Mouse (Mus musculus) midbrain, postnatal 0 days (tissue): ENCODE data around the gene Cryba4. TPM values are rescaled to one million over a fixed set of nuclear protein-coding genes. Genes with fewer than 3 reads are reported as not detected.

Experiments used
- ATAC-seq: fragments of 200-750 bp; cut with Nextera tagmentation; 2 replicates; pipeline ENCODE4 v1.8.0; 2017; ENCODE audit warnings: moderate number of reproducible peaks, mild to moderate bottlenecking, moderate TSS enrichment, moderate library complexity; ENCODE audit not compliant: low FRiP score
- DNase-seq: peaks from one replicate; pipeline ENCODE4 v3.0.0-alpha.2; 2015; ENCODE audit warnings: low spot score
- H3K27ac ChIP-seq: fragments of 300-500 bp; sonication (generic); 2 replicates; pipeline ENCODE4 v1.5.1; 2014; ENCODE audit warnings: low read depth, mild to moderate bottlenecking, low read length, mixed read lengths
- H3K27me3 ChIP-seq: fragments of 300-500 bp; sonication (generic); 2 replicates; pipeline ENCODE4 v1.6.1; 2014; ENCODE audit warnings: low read length, control low read depth, mixed read lengths; ENCODE audit not compliant: insufficient read depth
- H3K36me3 ChIP-seq: fragments of 300-500 bp; sonication (generic); 2 replicates; pipeline ENCODE4 v1.6.1; 2014; ENCODE audit warnings: low read length, control low read depth, mixed read lengths; ENCODE audit not compliant: insufficient read depth
- H3K4me1 ChIP-seq: fragments of 300-500 bp; sonication (generic); 2 replicates; pipeline ENCODE4 v1.6.1; 2014; ENCODE audit warnings: mild to moderate bottlenecking, control low read depth, antibody characterized with exemption, low read length, mixed read lengths; ENCODE audit not compliant: insufficient read depth
- H3K4me2 ChIP-seq: fragments of 300-500 bp; sonication (generic); 2 replicates; pipeline ENCODE4 v1.6.1; 2014; ENCODE audit warnings: low read depth, mild to moderate bottlenecking, low read length, mixed read lengths; ENCODE audit not compliant: poor library complexity, severe bottlenecking
- H3K4me3 ChIP-seq: fragments of 300-500 bp; sonication (generic); 2 replicates; pipeline ENCODE4 v1.5.1; 2014; ENCODE audit warnings: low read depth, mild to moderate bottlenecking, low read length, moderate library complexity
- H3K9ac ChIP-seq: fragments of 300-500 bp; sonication (generic); replicated peaks from 2 replicates; pipeline ENCODE4 v1.6.1; 2014; ENCODE audit warnings: mild to moderate bottlenecking, low read length, moderate library complexity, mixed read lengths; ENCODE audit not compliant: poor library complexity, severe bottlenecking
- H3K9me3 ChIP-seq: fragments of 300-500 bp; sonication (generic); 2 replicates; pipeline ENCODE4 v1.6.1; 2016; ENCODE audit warnings: low read length, control low read depth
- CTCF ChIP-seq: IDR thresholded peaks from 2 replicates; pipeline ENCODE4 v1.5.1; 2016; ENCODE audit warnings: antibody characterized with exemption, mild to moderate bottlenecking
- WGBS: fragments of 180-500 bp; shearing (Covaris S2); extraction: QIAGEN DNeasy Blood & Tissue Kit; methylation state at CpG from one replicate; pipeline ENCODE4 v1.1.7; 2014; 5-methylcytosine and 5-hydroxymethylcytosine counted together
- polyA plus RNA-seq: library from polyadenylated mRNA; unstranded; fragments of >200 nt; fragmentation: Nextera tagmentation; extraction: Ambion mirVana; gene quantifications from 2 replicates; pipeline ENCODE4 v1.2.1, GENCODE M21; 2015
- total RNA-seq: library from RNA; depleted of rRNA; stranded (reverse); fragments of >200 nt; gene quantifications from 2 replicates; pipeline ENCODE4 v1.2.3, GENCODE M21; 2014

Cryba4 gene
- total and polyA plus RNA-seq, 2 experiments from 2014 or later = 1.6 to 2.9 TPM

DNA sequence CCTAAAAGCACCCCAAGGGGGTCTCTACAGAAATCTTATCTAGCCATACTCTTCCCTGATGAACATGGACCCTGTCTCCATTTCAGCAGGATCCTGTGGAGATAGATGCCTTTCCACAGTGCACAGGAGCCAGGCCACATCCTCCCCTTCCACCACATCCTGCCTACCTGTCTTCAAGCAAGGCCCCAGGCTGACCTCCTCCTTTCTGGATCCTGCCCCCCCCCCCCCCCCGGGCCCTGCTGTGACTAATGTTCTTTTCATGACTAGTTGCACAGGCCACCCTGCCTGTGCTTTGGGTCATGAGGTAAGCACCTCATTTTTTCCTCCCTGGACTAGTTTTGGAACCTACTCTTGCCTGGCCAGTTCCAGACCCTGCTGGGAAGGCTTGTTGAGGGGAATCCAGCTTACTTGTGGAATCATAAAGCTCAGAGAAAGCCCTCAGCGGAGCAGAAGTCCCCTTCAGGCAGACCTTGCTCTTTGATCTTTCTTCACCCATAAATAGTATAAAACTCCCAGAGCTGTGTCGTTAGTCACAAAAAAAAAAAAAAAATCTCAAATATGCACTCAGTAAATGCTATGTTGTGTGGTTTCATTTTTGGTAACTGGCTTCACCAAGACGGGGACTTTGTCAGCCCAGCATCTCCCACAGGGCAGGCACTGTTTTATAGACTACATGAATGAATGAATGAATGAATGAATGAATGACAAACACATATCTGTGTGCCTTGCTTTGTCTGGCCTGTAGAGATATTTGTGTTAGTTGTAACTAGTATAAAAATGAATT lies 22.9 kb upstream of the Cryba4 start:
- Histone ChIP-seq H3K4me1 (peaks cover 6% of the 10 kb centered on the region; the same call in 1 of the 2 replicates), H3K36me3 (no peaks in the 10 kb centered on the region), H3K4me2 (peak overlapping the region; percentile 92), H3K9me3 (no peaks in the 10 kb centered on the region), H3K27me3 (no peaks in the 10 kb centered on the region), H3K9ac (no peak overlapping the region), H3K4me3 (peak overlapping the region; percentile 66; the same call in 1 of the 2 replicates), H3K27ac (no peak overlapping the region)
- no peak for TF ChIP-seq CTCF
- ATAC-seq = no peak
- WGBS = 49% methylated on average over 3 of the region's 4 CpGs
- no peak for DNase-seq

DNA sequence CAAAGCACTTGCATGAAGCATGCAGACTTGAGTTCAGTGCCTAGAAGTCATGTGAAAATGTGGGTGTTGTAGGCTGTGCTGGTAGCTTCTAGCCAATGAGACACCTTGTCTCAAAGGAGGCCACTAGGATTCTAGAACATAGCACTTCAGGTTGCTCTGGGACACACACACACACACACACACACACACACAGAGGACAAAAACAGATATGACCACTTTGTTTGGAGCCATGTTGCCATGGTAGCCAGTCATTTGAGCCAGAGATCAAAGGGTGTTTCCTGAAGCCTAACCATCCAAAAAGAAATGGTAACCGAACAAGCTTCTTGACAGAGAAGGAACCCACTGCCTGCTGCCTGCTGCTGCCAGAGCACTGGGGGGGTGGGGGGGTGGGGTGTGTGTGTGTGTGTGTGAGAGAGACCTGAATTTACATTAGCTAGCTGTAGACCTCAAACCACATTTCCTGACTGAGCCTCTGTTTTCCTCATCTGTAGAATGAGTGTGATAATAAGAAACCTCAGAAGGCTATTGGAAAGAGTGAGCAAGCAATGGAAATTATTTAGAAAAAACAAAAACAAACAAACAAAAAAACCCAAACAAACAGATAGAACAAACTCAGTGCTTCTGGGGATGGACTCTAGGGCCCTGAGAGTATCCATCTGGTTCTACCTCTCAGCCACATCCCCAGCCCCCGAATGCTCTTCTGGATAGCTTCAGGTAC lies 21.6 kb upstream of the Cryba4 start:
- DNase-seq (no peak), ATAC-seq (no peak)
- no peak overlapping the region for H3K4me3 ChIP-seq
- no peak overlapping the region for H3K27ac ChIP-seq
- WGBS = 38% methylated on average over 2 of the region's 2 CpGs
- H3K27me3 ChIP-seq = no peaks in the 10 kb centered on the region
- no peak for TF ChIP-seq CTCF
- no peaks in the 10 kb centered on the region for H3K9me3 ChIP-seq
- no peaks in the 10 kb centered on the region for H3K36me3 ChIP-seq
- no peak overlapping the region for H3K4me2 ChIP-seq
- peaks cover 6% of the 10 kb centered on the region; the same call in 1 of the 2 replicates for H3K4me1 ChIP-seq
- no peak overlapping the region for H3K9ac ChIP-seq

DNA sequence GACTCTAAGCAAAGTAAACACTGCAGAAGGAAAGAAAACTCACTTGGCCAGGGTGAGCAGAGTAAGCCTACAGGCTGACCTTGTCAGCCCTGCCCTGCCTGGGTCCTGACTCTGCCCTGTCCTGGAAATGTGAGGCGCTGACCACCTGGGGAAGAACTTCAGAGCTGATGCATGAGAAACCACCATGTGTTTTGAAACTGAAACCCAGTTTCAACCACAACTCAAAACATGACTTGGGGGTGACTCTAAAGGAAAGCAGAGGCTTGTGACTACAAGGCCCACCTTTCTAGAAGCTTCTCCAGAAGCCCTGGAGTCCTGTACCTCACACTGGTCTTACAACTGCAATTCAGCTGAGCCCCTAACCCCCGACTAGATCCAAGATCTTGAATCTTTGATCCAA lies 20.6 kb upstream of the Cryba4 start:
- no peak overlapping the region for H3K27ac ChIP-seq
- 74% methylated on average over 2 of the region's 2 CpGs for WGBS

DNA sequence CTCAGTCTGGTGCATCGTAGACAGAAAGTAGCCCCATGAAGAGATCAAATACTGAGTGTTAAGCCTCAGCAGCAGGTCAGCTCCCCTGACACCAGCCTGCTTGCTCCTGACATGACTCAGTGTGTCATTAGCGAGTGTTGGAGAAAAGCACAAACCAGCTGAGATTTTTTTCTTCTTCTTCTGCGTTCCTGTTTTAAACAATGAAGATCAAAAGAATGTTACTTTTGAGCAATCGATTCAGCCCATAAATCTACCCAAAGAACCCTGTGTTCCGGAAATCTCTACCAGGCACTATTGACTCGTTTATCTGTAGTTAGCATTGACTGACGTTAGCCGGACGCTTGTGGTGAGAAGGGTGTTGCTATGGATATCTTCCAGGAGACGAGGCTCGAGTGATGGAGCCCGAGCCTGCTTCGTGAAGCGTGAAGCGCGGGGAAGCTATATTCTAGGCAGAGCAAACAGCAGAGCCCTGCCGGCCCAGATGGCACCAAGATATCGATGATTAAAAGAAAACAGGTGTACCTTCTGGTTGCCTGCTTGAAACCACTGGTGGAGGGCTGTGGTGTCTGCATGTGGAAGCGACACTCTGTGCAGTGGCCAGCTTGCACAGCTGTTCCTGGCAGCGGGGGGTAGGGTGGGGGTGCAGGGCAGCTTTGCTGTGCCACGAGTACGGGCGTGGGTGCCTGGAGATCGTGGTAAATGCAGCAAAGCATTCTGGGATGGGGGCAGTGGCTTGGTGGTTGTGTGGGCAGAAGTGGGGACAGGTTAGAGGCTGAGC lies 18.6 kb upstream of the Cryba4 start:
- WGBS = 22% methylated on average over 24 of the region's 24 CpGs

More for the DNA sequence above, 20.6 kb upstream of the Cryba4 start:
- no peak for TF ChIP-seq CTCF
- Histone ChIP-seq H3K9ac (no peak overlapping the region), H3K4me2 (no peak overlapping the region), H3K9me3 (no peaks in the 10 kb centered on the region), H3K27me3 (no peaks in the 10 kb centered on the region; the same call in 1 of the 2 replicates), H3K36me3 (no peaks in the 10 kb centered on the region), H3K4me1 (peaks cover 2% of the 10 kb centered on the region; the same call in 1 of the 2 replicates), H3K4me3 (no peak overlapping the region)
- ATAC-seq (no peak), DNase-seq (no peak)

DNA sequence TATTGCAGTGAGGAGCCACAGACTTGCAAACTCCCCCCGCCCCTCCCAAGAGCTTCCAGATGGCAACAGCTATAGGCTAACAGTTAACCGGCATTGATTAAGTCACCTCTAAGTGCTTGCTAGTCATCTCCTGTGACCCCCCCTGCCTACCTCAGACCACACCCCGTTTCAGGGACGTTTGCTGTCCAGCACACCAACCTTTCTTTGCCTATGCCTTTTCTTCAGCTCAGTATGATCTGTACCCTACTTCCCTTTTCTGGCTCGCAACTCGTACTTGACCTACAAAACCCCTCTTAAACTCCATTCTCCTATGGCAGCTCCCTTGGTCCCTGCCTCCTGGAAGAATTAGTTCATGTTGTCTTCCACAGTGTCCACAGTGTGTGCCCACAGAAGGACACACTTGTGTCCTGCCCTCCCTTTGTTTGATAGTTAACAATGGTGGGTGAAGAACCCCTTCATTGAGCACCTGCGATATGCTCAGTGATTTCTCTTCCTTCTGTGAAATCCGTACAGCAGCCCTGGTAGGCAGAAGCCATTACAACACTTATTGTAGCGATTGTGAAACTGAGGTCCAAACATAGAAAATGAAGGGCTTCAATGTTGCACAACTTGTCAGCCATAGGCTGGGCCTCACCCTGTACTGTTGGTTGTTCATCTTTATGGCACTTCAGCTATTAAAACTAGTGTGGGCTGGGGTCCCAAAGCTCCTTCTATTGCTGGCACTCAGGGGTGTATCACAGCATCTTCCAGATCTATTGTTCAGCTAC lies 13.9 kb upstream of the Cryba4 start:
- H3K9ac ChIP-seq = no peak overlapping the region
- no peaks in the 10 kb centered on the region; the same call in 1 of the 2 replicates for H3K4me1 ChIP-seq
- no peak for DNase-seq
- 64% methylated on average over 9 of the region's 9 CpGs for WGBS
- H3K9me3 ChIP-seq = no peaks in the 10 kb centered on the region
- no peak for TF ChIP-seq CTCF
- H3K27me3 ChIP-seq = no peaks in the 10 kb centered on the region; the same call in 1 of the 2 replicates
- H3K27ac ChIP-seq = no peak overlapping the region
- no peak overlapping the region for H3K4me2 ChIP-seq
- no peaks in the 10 kb centered on the region for H3K36me3 ChIP-seq
- no peak for ATAC-seq
- H3K4me3 ChIP-seq = no peak overlapping the region

More for the DNA sequence above, 18.6 kb upstream of the Cryba4 start:
- ATAC-seq = peak; percentile 18; the same call in 1 of the 2 replicates
- H3K27ac ChIP-seq = peak overlapping the region; percentile 47
- no peak for TF ChIP-seq CTCF
- H3K27me3 ChIP-seq = no peaks in the 10 kb centered on the region; the same call in 1 of the 2 replicates
- H3K36me3 ChIP-seq = no peaks in the 10 kb centered on the region
- H3K4me3 ChIP-seq = no peak overlapping the region
- 0 out of 2 replicates have a peak overlapping the region, but pooled peaks have one; percentile 33 for H3K9ac ChIP-seq
- peak; percentile 75 for DNase-seq
- H3K4me2 ChIP-seq = peak overlapping the region; percentile 18; the same call in 1 of the 2 replicates
- H3K9me3 ChIP-seq = no peaks in the 10 kb centered on the region
- H3K4me1 ChIP-seq = no peaks in the 10 kb centered on the region; the same call in 1 of the 2 replicates
